Mouse (Mus musculus): ENCODE results near the gene Gm44965.

The Gm44965 gene

DNA sequence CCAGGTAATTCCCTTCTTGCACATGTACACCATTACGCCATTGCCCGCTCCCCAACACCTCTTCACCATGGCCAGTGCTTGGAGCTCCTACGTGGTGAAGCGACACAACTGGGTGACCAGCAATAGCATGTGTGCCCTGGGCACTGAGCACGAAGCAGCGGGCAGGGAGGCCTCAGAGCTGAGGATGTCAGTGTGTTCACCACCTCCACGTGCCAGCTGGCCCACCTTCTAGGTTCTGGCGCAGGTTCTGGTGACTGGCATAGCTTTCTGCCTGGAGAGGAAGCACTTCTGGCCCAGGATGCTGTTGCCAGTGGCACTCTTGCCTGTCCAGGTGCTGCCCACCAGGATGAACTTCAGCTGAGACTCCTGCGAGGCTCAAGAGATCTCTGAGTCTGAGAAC is 71.7 kb downstream of the Gm44965 start:
- DNase-seq (ENCODE audit: low read depth, low spot score), result no peak

DNA sequence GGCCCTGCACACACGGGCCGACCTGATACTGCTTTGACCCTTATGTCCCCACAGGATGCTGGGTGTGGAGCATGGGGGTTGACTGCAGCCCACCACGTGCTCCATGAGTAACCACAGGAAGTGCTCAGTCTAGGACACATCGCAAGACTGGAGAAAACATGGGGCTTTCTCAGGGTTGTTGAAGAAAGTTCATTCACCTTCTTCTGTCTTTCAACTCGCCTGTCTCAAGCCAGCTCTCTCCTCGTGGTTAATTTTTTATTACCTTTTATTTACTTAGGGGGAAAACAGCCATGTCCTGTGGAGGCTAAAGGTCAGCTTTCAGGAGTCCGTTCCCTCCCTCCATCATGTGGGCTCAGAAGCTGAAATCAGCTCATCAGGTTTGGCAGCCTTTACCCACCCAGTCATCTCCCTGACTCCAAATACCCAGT is 72.4 kb downstream of the Gm44965 start:
- no peak for DNase-seq (ENCODE audit: low read depth, low spot score)

- no peak for DNase-seq (ENCODE audit: low read depth, low spot score)
Measured at GRCm38 (mm10) chr6:48668022-48668421, 74.3 kb downstream of the Gm44965 start.
